15 mouse cellular contexts compared by ENCODE assay signal in genomic region chr2:143701141-143701540, GRCm38 (mm10).
DNase-seq lines count a peak whose midpoint lies in the region; ATAC-seq and TF ChIP-seq lines count a peak whose summit lies in the region.
"Had no signal": no experiment of that assay in that cellular context is flagged by ENCODE, and none has a peak within 500 bp of the region (broad histone marks: within the 10 kb centered on the region; RNA-seq: fewer than 3 reads in every experiment).

No protein-coding gene starts in this region.

- H3K4me3 ChIP-seq in midbrain, postnatal 0 days (ENCODE audit: low read depth, low read length) = no peak overlapping the region
- no peak overlapping the region for H3K4me3 ChIP-seq in midbrain, embryonic 10.5 days
- H3K4me3 ChIP-seq: embryonic facial prominence, embryonic 13.5 days; gastrocnemius, adult 2 months; liver, embryonic 13.5 days had no signal

- DNase-seq in frontal cortex, postnatal 25 days (ENCODE audit: low spot score in 2 of 2) = no peak
- DNase-seq in midbrain, postnatal 0 days (ENCODE audit: low spot score) = peak; percentile 44
- no peak for DNase-seq in midbrain, embryonic 10.5 days (ENCODE audit: low spot score)
- peak; percentile 75 for DNase-seq in cerebellum, adult 8-10 months
- peak; percentile 65 for DNase-seq in telencephalon, adult 2 months (ENCODE audit: low read depth, low spot score)
- DNase-seq in heart, postnatal 36 days = no peak
- DNase-seq: B cell, adult 2 months; gastrocnemius, adult 2 months; heart, postnatal 14 days; liver, embryonic 13.5 days had no signal

- H3K4me1 ChIP-seq in midbrain, postnatal 0 days (ENCODE audit: insufficient read depth, low read length) = no peaks in the 10 kb centered on the region
- peaks cover 3% of the 10 kb centered on the region; the same call in 1 of the 2 replicates for H3K4me1 ChIP-seq in midbrain, embryonic 10.5 days
- H3K4me1 ChIP-seq: liver, embryonic 13.5 days had no signal

- WGBS in midbrain, postnatal 0 days = 78% methylated on average over 5 of the region's 5 CpGs
- 89% methylated on average over 5 of the region's 5 CpGs for WGBS in midbrain, embryonic 10.5 days

- H3K9me3 ChIP-seq in midbrain, postnatal 0 days (ENCODE audit: low read length) = no peaks in the 10 kb centered on the region
- no peaks in the 10 kb centered on the region for H3K9me3 ChIP-seq in midbrain, embryonic 10.5 days (replicated peaks)
- H3K9me3 ChIP-seq: embryonic facial prominence, embryonic 13.5 days had no signal

- H3K27ac ChIP-seq in midbrain, postnatal 0 days (ENCODE audit: low read depth, low read length) = no peak overlapping the region
- H3K27ac ChIP-seq in midbrain, embryonic 10.5 days (replicated peaks) = no peak overlapping the region
- H3K27ac ChIP-seq: embryonic facial prominence, embryonic 13.5 days; gastrocnemius, adult 2 months; liver, embryonic 13.5 days had no signal

- intact Hi-C loops in heart, postnatal 36 days (cut with DNase I) = no loop called here

- H3K9ac ChIP-seq in midbrain, postnatal 0 days (replicated peaks; ENCODE audit: low read length, poor library complexity, severe bottlenecking) = no peak overlapping the region
- H3K9ac ChIP-seq: embryonic facial prominence, embryonic 13.5 days; liver, embryonic 13.5 days had no signal

- no peak for TF ChIP-seq CTCF in midbrain, postnatal 0 days (IDR thresholded peaks at IDR 0.05)

- no peaks in the 10 kb centered on the region for H3K27me3 ChIP-seq in midbrain, postnatal 0 days (ENCODE audit: insufficient read depth, low read length)
- H3K27me3 ChIP-seq in midbrain, embryonic 10.5 days (ENCODE audit: low read depth, poor library complexity, severe bottlenecking) = no peaks in the 10 kb centered on the region
- H3K27me3 ChIP-seq: embryonic facial prominence, embryonic 13.5 days; liver, embryonic 13.5 days; Patski had no signal

- H3K36me3 ChIP-seq in midbrain, postnatal 0 days (ENCODE audit: insufficient read depth, low read length) = no peaks in the 10 kb centered on the region
- H3K36me3 ChIP-seq in midbrain, embryonic 10.5 days = no peaks in the 10 kb centered on the region
- H3K36me3 ChIP-seq: embryonic facial prominence, embryonic 13.5 days; liver, embryonic 13.5 days had no signal

- no peak overlapping the region for H3K4me2 ChIP-seq in midbrain, postnatal 0 days (ENCODE audit: low read depth, low read length, poor library complexity, severe bottlenecking)
- H3K4me2 ChIP-seq: embryonic facial prominence, embryonic 13.5 days; liver, embryonic 13.5 days had no signal

- peak; percentile 78 for ATAC-seq in frontal cortex, adult (ENCODE audit: low TSS enrichment)
- ATAC-seq in midbrain, postnatal 0 days (ENCODE audit: low FRiP score) = no peak
- ATAC-seq: inflammation-experienced regulatory T-cells, adult 6 months; midbrain, embryonic 16.5 days; Patski had no signal

Comparison
In these comparisons a context has a peak if more than half of its experiments do, and no peak if none do; other contexts are left out.
1. DNase-seq: peak in midbrain, postnatal 0 days (single experiment), cerebellum, adult 8-10 months (single experiment) and telencephalon, adult 2 months (single experiment); none in frontal cortex, postnatal 25 days (0 of 2), midbrain, embryonic 10.5 days (single experiment) and heart, postnatal 36 days (0 of 2).